Mouse (Mus musculus) embryonic facial prominence, embryonic 10.5 days (tissue): ENCODE results near the gene Chil6. TPM values are rescaled to one million over a fixed set of nuclear protein-coding genes. Genes with fewer than 3 reads are reported as not detected.
A peak's percentile ranks its signal among the peaks of the same experiment; 100 is the strongest.

Experiments
- DNase-seq: peaks from one replicate; pipeline ENCODE4 v3.0.0-alpha.2; 2017; ENCODE audit warnings: low spot score
- H3K27ac ChIP-seq: fragments of 300-500 bp; sonication (generic); replicated peaks from 2 replicates; pipeline ENCODE4 v1.5.1; 2016; ENCODE audit warnings: mild to moderate bottlenecking
- H3K27me3 ChIP-seq: fragments of 300-500 bp; sonication (generic); replicated peaks from 2 replicates; pipeline ENCODE4 v1.6.1; 2016; ENCODE audit warnings: low read depth, mild to moderate bottlenecking; ENCODE audit not compliant: poor library complexity, severe bottlenecking
- H3K36me3 ChIP-seq: fragments of 300-500 bp; sonication (generic); replicated peaks from 2 replicates; pipeline ENCODE4 v1.6.1; 2016; ENCODE audit warnings: mild to moderate bottlenecking, moderate library complexity
- H3K4me1 ChIP-seq: fragments of 300-500 bp; sonication (generic); 2 replicates; pipeline ENCODE4 v1.6.1; 2016
- H3K4me3 ChIP-seq: fragments of 300-500 bp; sonication (generic); 2 replicates; pipeline ENCODE4 v1.5.1; 2016; ENCODE audit warnings: mild to moderate bottlenecking, moderate library complexity
- H3K9me3 ChIP-seq: fragments of 300-500 bp; sonication (generic); 2 replicates; pipeline ENCODE4 v1.6.1; 2016; ENCODE audit warnings: mild to moderate bottlenecking
- WGBS: fragments of 180-500 bp; shearing (Covaris S2); methylation state at CpG from one replicate; pipeline ENCODE4 v1.1.7; 2016; 5-methylcytosine and 5-hydroxymethylcytosine counted together
- polyA plus RNA-seq: library from polyadenylated mRNA; unstranded; fragments of >200 nt; fragmentation: Nextera tagmentation; extraction: Ambion mirVana; gene quantifications from 2 replicates; pipeline ENCODE4 v1.2.1, GENCODE M21; 2016

Gene Chil6
- not detected in 2 replicates for polyA plus RNA-seq

- Histone ChIP-seq H3K9me3 (peaks cover 1% of the 10 kb centered on the region; the same call in 1 of the 2 replicates), H3K4me3 (no peak within 1 kb of the TSS), H3K36me3 (no peaks in the 10 kb centered on the region), H3K27me3 (no peaks in the 10 kb centered on the region), H3K27ac (no peak within 1 kb of the TSS), H3K4me1 (no peaks in the 10 kb centered on the region)
- DNase-seq, result no peak
These were observed at the start of gene Chil6 for GRCm38 (mm10) chr3:106406082-106406481. Chil6 (minus strand) TSS chr3:106406182.

DNA sequence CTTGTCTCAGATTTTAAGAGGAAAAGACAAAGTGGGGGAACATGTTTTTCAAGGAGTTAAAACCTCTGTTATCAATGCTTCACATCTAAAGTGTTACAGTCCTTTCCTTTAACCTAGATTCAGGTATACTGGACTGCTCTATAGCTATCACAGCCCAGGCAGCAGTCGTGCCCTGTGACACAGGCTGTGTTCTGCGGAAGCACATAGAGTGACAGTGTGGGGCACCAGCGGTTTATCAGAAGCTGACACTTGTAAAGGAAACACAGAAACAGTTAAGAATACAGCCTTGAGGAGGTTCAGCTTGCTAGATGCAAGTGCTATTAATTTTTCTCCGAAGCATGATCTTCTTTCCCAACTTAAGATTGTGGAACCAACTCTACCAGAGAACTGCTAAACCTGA, 46.6 kb upstream of the Chil6 start:
- Histone ChIP-seq H3K27me3 (no peaks in the 10 kb centered on the region), H3K27ac (no peak overlapping the region), H3K9me3 (no peaks in the 10 kb centered on the region), H3K36me3 (no peaks in the 10 kb centered on the region), H3K4me1 (no peaks in the 10 kb centered on the region), H3K4me3 (no peak overlapping the region)
- WGBS, result 79% methylated on average over 4 of the region's 4 CpGs
- DNase-seq, result no peak

GRCm38 (mm10) chr3:106449567-106449966, 43.6 kb upstream of the Chil6 start:
- DNase-seq, result no peak
- 83% methylated on average over 4 of the region's 4 CpGs for WGBS
- no peaks in the 10 kb centered on the region for H3K9me3 ChIP-seq
- H3K4me3 ChIP-seq, result no peak overlapping the region
- H3K4me1 ChIP-seq, result no peaks in the 10 kb centered on the region
- no peak overlapping the region for H3K27ac ChIP-seq
- no peaks in the 10 kb centered on the region for H3K36me3 ChIP-seq
- H3K27me3 ChIP-seq, result no peaks in the 10 kb centered on the region

GRCm38 (mm10) chr3:106448995-106449394, 43.0 kb upstream of the Chil6 start:
- Histone ChIP-seq H3K27me3 (no peaks in the 10 kb centered on the region), H3K4me1 (no peaks in the 10 kb centered on the region), H3K4me3 (no peak overlapping the region), H3K27ac (no peak overlapping the region), H3K9me3 (no peaks in the 10 kb centered on the region), H3K36me3 (no peaks in the 10 kb centered on the region)
- no peak for DNase-seq

DNA sequence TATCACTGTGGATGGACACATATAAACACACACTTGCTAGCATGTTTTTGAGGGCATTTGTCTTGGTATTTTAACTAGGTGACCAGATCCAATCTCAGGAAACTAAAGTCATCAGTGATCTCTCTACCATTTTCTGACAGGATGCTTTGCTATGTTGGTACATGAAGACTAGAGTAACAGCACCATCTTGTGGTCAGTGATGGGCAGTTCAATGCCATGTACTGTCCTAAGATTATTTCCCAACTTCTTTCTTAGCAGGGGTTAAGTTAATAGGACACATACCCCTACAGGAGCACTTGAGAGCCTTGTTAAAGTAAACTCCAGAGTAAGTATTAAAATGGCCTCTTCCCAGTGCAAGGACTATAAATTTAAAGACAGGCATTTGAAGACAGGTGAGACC, 42.6 kb upstream of the Chil6 start:
- H3K27ac ChIP-seq, result no peak overlapping the region
- H3K9me3 ChIP-seq, result no peaks in the 10 kb centered on the region
- DNase-seq, result peak; percentile 25
- H3K4me1 ChIP-seq, result no peaks in the 10 kb centered on the region
- H3K4me3 ChIP-seq, result no peak overlapping the region
- no peaks in the 10 kb centered on the region for H3K27me3 ChIP-seq
- H3K36me3 ChIP-seq, result no peaks in the 10 kb centered on the region

Other genes with a start within 250 kb of the Chil6 start
- gene Chil3, start 238.6 kb downstream of the Chil6 start, polyA plus RNA-seq, result not detected in 2 replicates
- gene Chil4, start 186.7 kb downstream of the Chil6 start, polyA plus RNA-seq, result not detected in 2 replicates
- gene Dennd2d, start 76.2 kb upstream of the Chil6 start, polyA plus RNA-seq, result 1.1 and 1.3 TPM in 2 replicates
- 32.8 and 35.3 TPM in 2 replicates for gene Dram2, start 141.6 kb upstream of the Chil6 start, polyA plus RNA-seq
- 39.5 and 40.8 TPM in 2 replicates for gene Cept1, start 141.6 kb upstream of the Chil6 start, polyA plus RNA-seq